Mouse (Mus musculus) splenic B cell, adult 2 months (primary cell): Measurements from ENCODE around the gene Amotl1.

Experiments
- DNase-seq: peaks from one replicate; pipeline ENCODE4 v3.0.0-alpha.2; 2011; ENCODE audit warnings: low read depth, low spot score
- H3K27me3 ChIP-seq: 2 replicates; pipeline ENCODE4 v1.6.1; 2012; ENCODE audit warnings: mild to moderate bottlenecking, low read length, moderate library complexity, mixed read lengths; ENCODE audit not compliant: control insufficient read depth, poor library complexity, insufficient read depth, severe bottlenecking
- H3K36me3 ChIP-seq: 2 replicates; pipeline ENCODE4 v1.6.1; 2012; ENCODE audit warnings: mild to moderate bottlenecking, low read length, moderate library complexity, mixed read lengths; ENCODE audit not compliant: control insufficient read depth, poor library complexity, insufficient read depth, severe bottlenecking

Gene Amotl1

GRCm38 (mm10) chr9:14523408-14524043, 121.3 kb downstream of the Amotl1 start:
- Histone ChIP-seq H3K36me3 (no peaks in the 10 kb centered on the region), H3K27me3 (no peaks in the 10 kb centered on the region)
- DNase-seq: peak; percentile 72

- DNase-seq: no peak
- no peaks in the 10 kb centered on the region for H3K27me3 ChIP-seq
Observed at GRCm38 (mm10) chr9:14521695-14522094, 123.2 kb downstream of the Amotl1 start.

GRCm38 (mm10) chr9:14520971-14521670, 123.7 kb downstream of the Amotl1 start:
- no peak for DNase-seq
- Histone ChIP-seq H3K36me3 (no peaks in the 10 kb centered on the region; the same call in 1 of the 2 replicates), H3K27me3 (no peaks in the 10 kb centered on the region)

More at GRCm38 (mm10) chr9:14521695-14522094, 123.2 kb downstream of the Amotl1 start:
- H3K36me3 ChIP-seq: no peaks in the 10 kb centered on the region; the same call in 1 of the 2 replicates

GRCm38 (mm10) chr9:14518105-14518504, 126.8 kb downstream of the Amotl1 start:
- peaks cover 5% of the 10 kb centered on the region; the same call in 1 of the 2 replicates for H3K36me3 ChIP-seq
- H3K27me3 ChIP-seq: no peaks in the 10 kb centered on the region
- no peak for DNase-seq

- DNase-seq: no peak
- Histone ChIP-seq H3K36me3 (peaks cover 5% of the 10 kb centered on the region; the same call in 1 of the 2 replicates), H3K27me3 (no peaks in the 10 kb centered on the region)
Observed at GRCm38 (mm10) chr9:14517296-14517695, 127.6 kb downstream of the Amotl1 start.

- no peak for DNase-seq
- no peaks in the 10 kb centered on the region for H3K27me3 ChIP-seq
- H3K36me3 ChIP-seq: peaks cover 16% of the 10 kb centered on the region
Observed at GRCm38 (mm10) chr9:14512633-14513445, 132.0 kb downstream of the Amotl1 start.

GRCm38 (mm10) chr9:14500916-14501424, 143.9 kb downstream of the Amotl1 start:
- DNase-seq: no peak
- Histone ChIP-seq H3K36me3 (peaks cover 8% of the 10 kb centered on the region), H3K27me3 (no peaks in the 10 kb centered on the region)

- DNase-seq: peak; percentile 98
- Histone ChIP-seq H3K27me3 (no peaks in the 10 kb centered on the region), H3K36me3 (peaks cover 8% of the 10 kb centered on the region)
Observed at GRCm38 (mm10) chr9:14500023-14500915, 144.6 kb downstream of the Amotl1 start, which contains the start of the genes Kdm4d and Cwc15. Kdm4d (minus strand) TSS chr9:14500482. Cwc15 (plus strand) TSS chr9:14500617.

GRCm38 (mm10) chr9:14498896-14499705, 145.8 kb downstream of the Amotl1 start:
- Histone ChIP-seq H3K27me3 (no peaks in the 10 kb centered on the region), H3K36me3 (peaks cover 6% of the 10 kb centered on the region; the same call in 1 of the 2 replicates)
- DNase-seq: peak; percentile 68
